8 mouse cellular contexts compared by ENCODE assay signal in genomic region chr3:21988010-21988531, GRCm38 (mm10).
A peak's percentile ranks its signal among the peaks of the same experiment; 100 is the strongest.
DNase-seq lines count a peak whose midpoint lies in the region; ATAC-seq and TF ChIP-seq lines count a peak whose summit lies in the region.
"Had no signal": no experiment of that assay in that cellular context is flagged by ENCODE, and none has a peak within 500 bp of the region (broad histone marks: within the 10 kb centered on the region; RNA-seq: fewer than 3 reads in every experiment).

No protein-coding gene starts in this region.

- H3K9me3 ChIP-seq in CH12.LX (replicated peaks; ENCODE audit: low read length): no peaks in the 10 kb centered on the region
- no peaks in the 10 kb centered on the region for H3K9me3 ChIP-seq in forebrain, embryonic 11.5 days (ENCODE audit: control insufficient read depth, low read length)
- H3K9me3 ChIP-seq in kidney, embryonic 14.5 days (ENCODE audit: control insufficient read depth, low read length): no peaks in the 10 kb centered on the region
- H3K9me3 ChIP-seq: embryonic facial prominence, embryonic 15.5 days had no signal

- H3K27me3 ChIP-seq in CH12.LX (replicated peaks): no peaks in the 10 kb centered on the region
- H3K27me3 ChIP-seq in forebrain, embryonic 11.5 days (ENCODE audit: control insufficient read depth, insufficient read depth, low read length): no peaks in the 10 kb centered on the region
- no peaks in the 10 kb centered on the region for H3K27me3 ChIP-seq in kidney, embryonic 14.5 days (ENCODE audit: control insufficient read depth, insufficient read depth, low read length)
- H3K27me3 ChIP-seq: embryonic facial prominence, embryonic 15.5 days had no signal

- peak; percentile 84 for TF ChIP-seq EP300 in CH12.LX (IDR thresholded peaks at IDR 0.05; ENCODE audit: low read length)

- 86% methylated on average over 8 of the region's 8 CpGs for WGBS in forebrain, embryonic 11.5 days
- 77% methylated on average over 8 of the region's 8 CpGs for WGBS in kidney, embryonic 14.5 days

- no peak; the same call in 1 of the 2 replicates for TF ChIP-seq RAD21 in CH12.LX (IDR thresholded peaks at IDR 0.05; ENCODE audit: low read depth, low read length)

- in situ Hi-C loops in CH12.LX (cut with MboI; ENCODE audit: low pct_ligation_motif_present, low pct_unique_long_range_greater_than_20kb, low sequenced_read_pairs): loop anchor here (5.0 kb wide), 1 partner anchor 84 kb away; no protein-coding TSS in a partner anchor

- H3K27ac ChIP-seq in CH12.LX (ENCODE audit: insufficient read depth, low read depth): peak overlapping the region; percentile 89
- peak overlapping the region; percentile 61 for H3K27ac ChIP-seq in left cerebral cortex, adult 2 months
- H3K27ac ChIP-seq in forebrain, embryonic 11.5 days (ENCODE audit: low read depth, low read length): no peak overlapping the region
- H3K27ac ChIP-seq in kidney, embryonic 14.5 days (ENCODE audit: low read depth, low read length): no peak overlapping the region
- H3K27ac ChIP-seq: embryonic facial prominence, embryonic 15.5 days had no signal

- ATAC-seq in erythroid progenitor cell, adult 5-6 weeks (replicated peaks; ENCODE audit: low FRiP score, poor library complexity, severe bottlenecking): no peak
- no peak for ATAC-seq in forebrain, embryonic 11.5 days (replicated peaks; ENCODE audit: low FRiP score)
- ATAC-seq in kidney, embryonic 14.5 days (ENCODE audit: low FRiP score, low TSS enrichment): no peak

- H3K9ac ChIP-seq in CH12.LX (ENCODE audit: insufficient read depth, low read depth): 0 out of 2 replicates have a peak overlapping the region, but pooled peaks have one; percentile 13
- H3K9ac ChIP-seq in forebrain, embryonic 11.5 days (ENCODE audit: low read length): no peak overlapping the region
- H3K9ac ChIP-seq in kidney, embryonic 14.5 days (ENCODE audit: low read depth, low read length): no peak overlapping the region
- H3K9ac ChIP-seq: embryonic facial prominence, embryonic 15.5 days had no signal

- no peak for TF ChIP-seq CTCF in CH12.LX (conservative IDR thresholded peaks at IDR 0.05 in 1 of 2, IDR thresholded peaks at IDR 0.05 in 1 of 2; ENCODE audit: low read depth in 2 of 2, low read length in 2 of 2)
- no peak for TF ChIP-seq CTCF in left cerebral cortex, adult 2 months (IDR thresholded peaks at IDR 0.05)

- peaks cover 29 to 92% of the 10 kb centered on the region in 2 experiments for H3K4me1 ChIP-seq in CH12.LX (ENCODE audit: control insufficient read depth in 1 of 2, insufficient read depth in 2 of 2)
- H3K4me1 ChIP-seq in forebrain, embryonic 11.5 days (replicated peaks; ENCODE audit: control insufficient read depth, insufficient read depth, low read length): no peaks in the 10 kb centered on the region
- 0 out of 2 replicates have a peak, but pooled peaks cover 10% of the 10 kb centered on the region for H3K4me1 ChIP-seq in kidney, embryonic 14.5 days (ENCODE audit: control insufficient read depth, insufficient read depth, low read length)

- TF ChIP-seq POLR2A in CH12.LX (IDR thresholded peaks at IDR 0.05; ENCODE audit: low read depth, low read length): no peak

- intact Hi-C loops in left cerebral cortex, adult 2 months (cut with DNase I): loop anchor here (1.0 kb wide), 1 partner anchor 509 kb away; no protein-coding TSS in a partner anchor

- no peak overlapping the region for H3K4me3 ChIP-seq in CH12.LX (replicated peaks in 1 of 3; ENCODE audit: low read depth in 2 of 3, low read length in 2 of 3, poor library complexity in 1 of 3)
- H3K4me3 ChIP-seq in left cerebral cortex, adult 2 months: no peak overlapping the region
- H3K4me3 ChIP-seq in forebrain, embryonic 11.5 days (ENCODE audit: low read depth, low read length): no peak overlapping the region
- no peak overlapping the region for H3K4me3 ChIP-seq in kidney, embryonic 14.5 days (ENCODE audit: low read length)
- H3K4me3 ChIP-seq: embryonic facial prominence, embryonic 15.5 days had no signal

- H3K79me2 ChIP-seq in CH12.LX (replicated peaks; ENCODE audit: control insufficient read depth, extremely low read depth, insufficient read depth, poor library complexity, severe bottlenecking): no peaks in the 10 kb centered on the region

- DNase-seq in CD4-positive helper T cell, adult 2 months (ENCODE audit: low read depth, low spot score): peak; percentile 85
- peak; percentile 90 for DNase-seq in CH12.LX (ENCODE audit: extremely low read depth)
- DNase-seq in left cerebral cortex, adult 2 months (ENCODE audit: extremely low spot score in 1 of 2, low spot score in 2 of 2): peak; percentile 14 to 46
- peak; percentile 11 for DNase-seq in right cerebral cortex, postnatal 14 days
- DNase-seq in forebrain, embryonic 11.5 days (ENCODE audit: low spot score): no peak

- dilution Hi-C loops in CH12.LX (cut with MboI; ENCODE audit: extremely low pct_ligation_motif_present, extremely low pct_unique_long_range_greater_than_20kb, low sequenced_read_pairs): no loop called here

- peak overlapping the region; percentile 86 for H3K4me2 ChIP-seq in CH12.LX (ENCODE audit: insufficient read depth, low read depth, poor library complexity, severe bottlenecking)
- H3K4me2 ChIP-seq in forebrain, embryonic 11.5 days (ENCODE audit: low read depth, low read length, severe bottlenecking): no peak overlapping the region
- H3K4me2 ChIP-seq in kidney, embryonic 14.5 days (replicated peaks; ENCODE audit: low read depth, low read length): no peak overlapping the region
- H3K4me2 ChIP-seq: embryonic facial prominence, embryonic 15.5 days had no signal

- H3K36me3 ChIP-seq in CH12.LX (replicated peaks in 1 of 2; ENCODE audit: control insufficient read depth in 1 of 2, insufficient read depth in 1 of 2, low read length in 1 of 2): no peaks in the 10 kb centered on the region
- H3K36me3 ChIP-seq in forebrain, embryonic 11.5 days (ENCODE audit: control insufficient read depth, insufficient read depth, low read length): no peaks in the 10 kb centered on the region
- no peaks in the 10 kb centered on the region for H3K36me3 ChIP-seq in kidney, embryonic 14.5 days (ENCODE audit: control insufficient read depth, insufficient read depth, low read length)
- H3K36me3 ChIP-seq: embryonic facial prominence, embryonic 15.5 days had no signal

TF ChIP-seq in CH12.LX, 34 proteins besides CTCF, POLR2A, EP300 and RAD21 (continues in another document):
- TF ChIP-seq ZNF384 (IDR thresholded peaks at IDR 0.05; ENCODE audit: low read depth, low read length) (no peak), IRF4 (IDR thresholded peaks at IDR 0.05; ENCODE audit: low read depth, low read length) (no peak; the same call in none of the 2 replicates), SMC3 (IDR thresholded peaks at IDR 0.05; ENCODE audit: low read depth, low read length) (peak; percentile 3; the same call in 1 of the 2 replicates), ETS1 (conservative IDR thresholded peaks at IDR 0.05; ENCODE audit: low read depth, low read length) (peak; percentile 18), UBTF (IDR thresholded peaks at IDR 0.05; ENCODE audit: low read depth, low read length) (no peak), TBP (conservative IDR thresholded peaks at IDR 0.05; ENCODE audit: low read depth, low read length) (no peak), SIN3A (IDR thresholded peaks at IDR 0.05; ENCODE audit: low read length) (peak; percentile 82), CHD1 (IDR thresholded peaks at IDR 0.05; ENCODE audit: low read depth, low read length) (0 out of 2 replicates have a peak, but pooled peaks have one; percentile 83), ZC3H11A (IDR thresholded peaks at IDR 0.05; ENCODE audit: low read depth, low read length) (no peak), POLR2AphosphoS2 (IDR thresholded peaks at IDR 0.05; ENCODE audit: low read depth, low read length) (no peak), ZMIZ1 (IDR thresholded peaks at IDR 0.05; ENCODE audit: low read depth, low read length) (no peak), MXI1 (IDR thresholded peaks at IDR 0.05; ENCODE audit: low read depth, low read length) (0 out of 2 replicates have a peak, but pooled peaks have one; percentile 43), KAT2A (IDR thresholded peaks at IDR 0.05; ENCODE audit: insufficient replicate concordance, low read length) (0 out of 2 replicates have a peak, but pooled peaks have one; percentile 49), NRF1 (IDR thresholded peaks at IDR 0.05; ENCODE audit: low read depth, low read length) (no peak), CHD2 (IDR thresholded peaks at IDR 0.05; ENCODE audit: low read length) (peak; percentile 78), JUND (conservative IDR thresholded peaks at IDR 0.05; ENCODE audit: low read depth, low read length) (no peak; the same call in 1 of the 2 replicates), USF1 (IDR thresholded peaks at IDR 0.05; ENCODE audit: low read depth, low read length) (no peak), MAZ (IDR thresholded peaks at IDR 0.05; ENCODE audit: low read depth, low read length) (no peak), ZKSCAN1 (IDR thresholded peaks at IDR 0.05; ENCODE audit: borderline replicate concordance, low read depth, low read length) (no peak), MEF2A (IDR thresholded peaks at IDR 0.05; ENCODE audit: borderline replicate concordance, low read depth, low read length) (no peak), NELFE (IDR thresholded peaks at IDR 0.05; ENCODE audit: low read depth, low read length) (no peak; the same call in 1 of the 2 replicates), GABPA (IDR thresholded peaks at IDR 0.05; ENCODE audit: insufficient replicate concordance, low read depth, low read length) (no peak), USF2 (conservative IDR thresholded peaks at IDR 0.05; ENCODE audit: low read depth, low read length) (no peak), TCF12 (IDR thresholded peaks at IDR 0.05; ENCODE audit: low read depth, low read length) (peak; percentile 55; the same call in 1 of the 2 replicates), MYC (IDR thresholded peaks at IDR 0.05; ENCODE audit: low read depth, low read length) (peak; percentile 70), E2F4 (IDR thresholded peaks at IDR 0.05; ENCODE audit: insufficient replicate concordance, low read depth, low read length) (0 out of 2 replicates have a peak, but pooled peaks have one; percentile 29), MAX (IDR thresholded peaks at IDR 0.05; ENCODE audit: low read length) (peak; percentile 63), BHLHE40 (IDR thresholded peaks at IDR 0.05; ENCODE audit: low read depth, low read length) (peak; percentile 16; the same call in 1 of the 2 replicates), HCFC1 (IDR thresholded peaks at IDR 0.05; ENCODE audit: low read depth, low read length) (no peak), MAFK (IDR thresholded peaks at IDR 0.05; ENCODE audit: insufficient replicate concordance, low read length) (peak; percentile 28; the same call in 1 of the 2 replicates), RCOR1 (conservative IDR thresholded peaks at IDR 0.05; ENCODE audit: low read depth, low read length) (no peak; the same call in 1 of the 2 replicates), PAX5 (IDR thresholded peaks at IDR 0.05; ENCODE audit: low read length) (no peak), ELF1 (IDR thresholded peaks at IDR 0.05; ENCODE audit: low read depth, low read length) (peak; percentile 62; the same call in 1 of the 2 replicates)

Comparison
In these comparisons a context has a peak if more than half of its experiments do, and no peak if none do; other contexts are left out.
1. H3K27ac ChIP-seq: peak in CH12.LX (single experiment) and left cerebral cortex, adult 2 months (single experiment); none in forebrain, embryonic 11.5 days (single experiment) and kidney, embryonic 14.5 days (single experiment).